Comparison of ENCODE assay signal across 8 mouse cellular contexts in genomic region chr5:24351701-24352171, GRCm38 (mm10). TPM values are rescaled to one million over a fixed set of nuclear protein-coding genes. Genes with fewer than 3 reads are reported as not detected.
A peak's percentile ranks its signal among the peaks of the same experiment; 100 is the strongest.
DNase-seq lines count a peak whose midpoint lies in the region; ATAC-seq and TF ChIP-seq lines count a peak whose summit lies in the region.

No protein-coding gene starts in this region.

- H3K36me3 ChIP-seq in E14TG2a.4 (ENCODE audit: insufficient read depth, low read length) = no peaks in the 10 kb centered on the region
- no peaks in the 10 kb centered on the region for H3K36me3 ChIP-seq in forebrain, embryonic 13.5 days (ENCODE audit: poor library complexity, severe bottlenecking)
- H3K36me3 ChIP-seq in heart, embryonic 16.5 days (ENCODE audit: control insufficient read depth, insufficient read depth) = no peaks in the 10 kb centered on the region
- no peaks in the 10 kb centered on the region for H3K36me3 ChIP-seq in liver, embryonic 13.5 days
- H3K36me3 ChIP-seq in neural tube, embryonic 15.5 days = no peaks in the 10 kb centered on the region

- H3K9ac ChIP-seq in forebrain, embryonic 13.5 days = peak overlapping the region; percentile 87
- peak overlapping the region; percentile 98 for H3K9ac ChIP-seq in heart, embryonic 16.5 days (ENCODE audit: low read length)
- peak overlapping the region; percentile 51; the same call in 1 of the 2 replicates for H3K9ac ChIP-seq in liver, embryonic 13.5 days
- H3K9ac ChIP-seq in neural tube, embryonic 15.5 days (replicated peaks) = peak overlapping the region; percentile 86

- H3K4me3 ChIP-seq in E14TG2a.4 (replicated peaks; ENCODE audit: low read length) = peak overlapping the region; percentile 84
- H3K4me3 ChIP-seq in brown adipose tissue, adult 24 weeks (ENCODE audit: insufficient read depth, low read depth, low read length) = peak overlapping the region; percentile 50
- H3K4me3 ChIP-seq in forebrain, embryonic 13.5 days = peak overlapping the region; percentile 72
- H3K4me3 ChIP-seq in heart, embryonic 16.5 days (ENCODE audit: low read length) = peak overlapping the region; percentile 84
- H3K4me3 ChIP-seq in liver, embryonic 13.5 days (replicated peaks) = peak overlapping the region; percentile 62
- H3K4me3 ChIP-seq in neural tube, embryonic 15.5 days (replicated peaks) = peak overlapping the region; percentile 83

- H3K9me3 ChIP-seq in E14TG2a.4 (ENCODE audit: low read length) = no peaks in the 10 kb centered on the region
- no peaks in the 10 kb centered on the region for H3K9me3 ChIP-seq in forebrain, embryonic 13.5 days (replicated peaks)
- no peaks in the 10 kb centered on the region for H3K9me3 ChIP-seq in heart, embryonic 16.5 days (replicated peaks; ENCODE audit: control insufficient read depth, low read length)
- H3K9me3 ChIP-seq in liver, embryonic 13.5 days (replicated peaks) = no peaks in the 10 kb centered on the region
- no peaks in the 10 kb centered on the region for H3K9me3 ChIP-seq in neural tube, embryonic 15.5 days (replicated peaks)

- 1% methylated on average over 26 of the region's 41 CpGs for WGBS in forebrain, embryonic 13.5 days
- WGBS in heart, embryonic 16.5 days = 0% methylated on average over 41 of the region's 41 CpGs
- WGBS in liver, embryonic 13.5 days (ENCODE audit: insufficient replicate concordance) = under 1% methylated on average over 39 of the region's 41 CpGs
- WGBS in neural tube, embryonic 15.5 days = 1% methylated on average over 29 of the region's 41 CpGs

- ATAC-seq in forebrain, embryonic 13.5 days = peak; percentile 88
- ATAC-seq in heart, embryonic 16.5 days (replicated peaks; ENCODE audit: extremely low read depth, insufficient read depth, low FRiP score) = peak; percentile 66
- ATAC-seq in liver, embryonic 13.5 days (ENCODE audit: low read depth) = peak; percentile 65
- peak; percentile 92 for ATAC-seq in neural tube, embryonic 15.5 days (ENCODE audit: low FRiP score)

- peaks cover 60% of the 10 kb centered on the region for H3K4me1 ChIP-seq in E14TG2a.4 (replicated peaks; ENCODE audit: low read depth, low read length)
- H3K4me1 ChIP-seq in brown adipose tissue, adult 24 weeks (ENCODE audit: control insufficient read depth, insufficient read depth, insufficient read length, low read length) = peaks cover 3% of the 10 kb centered on the region
- peaks cover 53% of the 10 kb centered on the region for H3K4me1 ChIP-seq in forebrain, embryonic 13.5 days
- H3K4me1 ChIP-seq in heart, embryonic 16.5 days (ENCODE audit: control insufficient read depth, insufficient read depth, low read length) = peaks cover 41% of the 10 kb centered on the region
- peaks cover 41% of the 10 kb centered on the region for H3K4me1 ChIP-seq in liver, embryonic 13.5 days (replicated peaks)
- peaks cover 60% of the 10 kb centered on the region for H3K4me1 ChIP-seq in neural tube, embryonic 15.5 days

- no peak for TF ChIP-seq CTCF in E14TG2a.4 (conservative IDR thresholded peaks at IDR 0.05; ENCODE audit: low read length)

- H3K27me3 ChIP-seq in E14TG2a.4 (ENCODE audit: insufficient read depth, low read length) = peaks cover 51% of the 10 kb centered on the region
- H3K27me3 ChIP-seq in forebrain, embryonic 13.5 days = peaks cover 23% of the 10 kb centered on the region
- no peaks in the 10 kb centered on the region for H3K27me3 ChIP-seq in heart, embryonic 16.5 days (ENCODE audit: control insufficient read depth, insufficient read depth, low read length)
- H3K27me3 ChIP-seq in liver, embryonic 13.5 days = peaks cover 91% of the 10 kb centered on the region
- H3K27me3 ChIP-seq in neural tube, embryonic 15.5 days (replicated peaks) = no peaks in the 10 kb centered on the region

- H3K27ac ChIP-seq in brown adipose tissue, adult 24 weeks (replicated peaks; ENCODE audit: low read depth, low read length) = no peak overlapping the region
- H3K27ac ChIP-seq in forebrain, embryonic 13.5 days = peak overlapping the region; percentile 89
- H3K27ac ChIP-seq in heart, embryonic 16.5 days (ENCODE audit: low read length) = peak overlapping the region; percentile 98
- no peak overlapping the region for H3K27ac ChIP-seq in liver, embryonic 13.5 days
- peak overlapping the region; percentile 94 for H3K27ac ChIP-seq in neural tube, embryonic 15.5 days (replicated peaks)

- DNase-seq in kidney, postnatal 36 days = peak; percentile 61 to 77
- DNase-seq in liver, embryonic 13.5 days = peak; percentile 38
- DNase-seq in thymus, postnatal 36 days = peak; percentile 90 to 93

- peak overlapping the region; percentile 94 for H3K4me2 ChIP-seq in forebrain, embryonic 13.5 days
- peak overlapping the region; percentile 87 for H3K4me2 ChIP-seq in heart, embryonic 16.5 days (ENCODE audit: low read depth, low read length)
- peak overlapping the region; percentile 73 for H3K4me2 ChIP-seq in liver, embryonic 13.5 days
- peak overlapping the region; percentile 95 for H3K4me2 ChIP-seq in neural tube, embryonic 15.5 days

RNA-seq across cellular contexts. Expression of gene Kcnh2, which starts 0.3 kb away (rescaled TPM):
- polyA plus RNA-seq in brown adipose tissue, adult 24 weeks (2012; ENCODE audit: insufficient read depth, insufficient read length, missing spikeins) = 1.4 and 2.3 TPM in 2 replicates
- 4.3 and 6.9 TPM in 2 replicates for polyA plus RNA-seq in forebrain, embryonic 13.5 days (2015; fragmentation: Nextera tagmentation; extraction: Ambion mirVana)
- polyA plus RNA-seq in heart, embryonic 16.5 days (2015; fragmentation: Nextera tagmentation; extraction: Ambion mirVana) = 18.0 and 25.2 TPM in 2 replicates
- polyA plus RNA-seq in liver, embryonic 13.5 days (2015; fragmentation: Nextera tagmentation; extraction: Ambion mirVana) = 0.20 and 0.22 TPM in 2 replicates
- 12.7 and 18.2 TPM in 2 replicates for polyA plus RNA-seq in neural tube, embryonic 15.5 days (2015; fragmentation: Nextera tagmentation; extraction: Ambion mirVana)

RNA-seq across cellular contexts. Expression of gene Nos3, which starts 12.9 kb away (rescaled TPM):
- 10.2 and 11.2 TPM in 2 replicates for polyA plus RNA-seq in brown adipose tissue, adult 24 weeks (2012; ENCODE audit: insufficient read depth, insufficient read length, missing spikeins)
- 5.6 and 5.9 TPM in 2 replicates for polyA plus RNA-seq in forebrain, embryonic 13.5 days (2015; fragmentation: Nextera tagmentation; extraction: Ambion mirVana)
- polyA plus RNA-seq in heart, embryonic 16.5 days (2015; fragmentation: Nextera tagmentation; extraction: Ambion mirVana) = 27.3 and 31.9 TPM in 2 replicates
- 2.5 and 2.7 TPM in 2 replicates for polyA plus RNA-seq in liver, embryonic 13.5 days (2015; fragmentation: Nextera tagmentation; extraction: Ambion mirVana)
- 9.3 and 10.6 TPM in 2 replicates for polyA plus RNA-seq in neural tube, embryonic 15.5 days (2015; fragmentation: Nextera tagmentation; extraction: Ambion mirVana)

RNA-seq across cellular contexts. Expression of gene Atg9b, which starts 40.2 kb away (rescaled TPM):
- 5.8 and 6.2 TPM in 2 replicates for polyA plus RNA-seq in brown adipose tissue, adult 24 weeks (2012; ENCODE audit: insufficient read depth, insufficient read length, missing spikeins)
- 0.52 and 0.57 TPM in 2 replicates for polyA plus RNA-seq in forebrain, embryonic 13.5 days (2015; fragmentation: Nextera tagmentation; extraction: Ambion mirVana)
- 2.3 and 2.6 TPM in 2 replicates for polyA plus RNA-seq in heart, embryonic 16.5 days (2015; fragmentation: Nextera tagmentation; extraction: Ambion mirVana)
- 0.56 and 0.60 TPM in 2 replicates for polyA plus RNA-seq in liver, embryonic 13.5 days (2015; fragmentation: Nextera tagmentation; extraction: Ambion mirVana)
- polyA plus RNA-seq in neural tube, embryonic 15.5 days (2015; fragmentation: Nextera tagmentation; extraction: Ambion mirVana) = 4.0 and 4.8 TPM in 2 replicates

RNA-seq across cellular contexts. Expression of gene Abcb8, which starts 41.7 kb away (rescaled TPM):
- polyA plus RNA-seq in brown adipose tissue, adult 24 weeks (2012; ENCODE audit: insufficient read depth, insufficient read length, missing spikeins) = 107 and 122 TPM in 2 replicates
- polyA plus RNA-seq in forebrain, embryonic 13.5 days (2015; fragmentation: Nextera tagmentation; extraction: Ambion mirVana) = 39.0 and 48.1 TPM in 2 replicates
- polyA plus RNA-seq in heart, embryonic 16.5 days (2015; fragmentation: Nextera tagmentation; extraction: Ambion mirVana) = 71.1 and 77.3 TPM in 2 replicates
- 30.2 and 30.5 TPM in 2 replicates for polyA plus RNA-seq in liver, embryonic 13.5 days (2015; fragmentation: Nextera tagmentation; extraction: Ambion mirVana)
- 49.4 and 52.2 TPM in 2 replicates for polyA plus RNA-seq in neural tube, embryonic 15.5 days (2015; fragmentation: Nextera tagmentation; extraction: Ambion mirVana)

Comparison
In these comparisons a context has a peak if more than half of its experiments do, and no peak if none do; other contexts are left out.
1. H3K27ac ChIP-seq: peak in forebrain, embryonic 13.5 days (single experiment), heart, embryonic 16.5 days (single experiment) and neural tube, embryonic 15.5 days (single experiment); none in brown adipose tissue, adult 24 weeks (single experiment) and liver, embryonic 13.5 days (single experiment).
2. DNase-seq: peak in every context shown above with its lines; median percentile 92 in thymus, postnatal 36 days; 69 in kidney, postnatal 36 days; 38 in liver, embryonic 13.5 days.
3. Peak in every context shown above with its lines, with median percentiles within 50 percentile points of each other: H3K4me3 ChIP-seq, ATAC-seq, H3K4me2 ChIP-seq and H3K9ac ChIP-seq.